Mouse (Mus musculus) stomach, postnatal 0 days (tissue): ENCODE data around the gene Ldlrap1. TPM values are rescaled to one million over a fixed set of nuclear protein-coding genes. Genes with fewer than 3 reads are reported as not detected.

Experiments
- ATAC-seq: fragments of 200-750 bp; cut with Nextera tagmentation; 2 replicates; pipeline ENCODE4 v1.8.0; 2017; ENCODE audit not compliant: low FRiP score, low TSS enrichment
- DNase-seq: peaks from one replicate; pipeline ENCODE4 v3.0.0-alpha.2; 2016; ENCODE audit warnings: low spot score
- H3K27ac ChIP-seq: fragments of 300-500 bp; sonication (generic); replicated peaks from 2 replicates; pipeline ENCODE4 v1.5.1; 2014; ENCODE audit warnings: mild to moderate bottlenecking, control low read depth
- H3K27me3 ChIP-seq: fragments of 300-500 bp; sonication (generic); 2 replicates; pipeline ENCODE4 v1.6.1; 2014; ENCODE audit warnings: low read length; ENCODE audit not compliant: control insufficient read depth, insufficient read depth
- H3K36me3 ChIP-seq: fragments of 300-500 bp; sonication (generic); 2 replicates; pipeline ENCODE4 v1.6.1; 2014; ENCODE audit warnings: low read length, mixed read lengths; ENCODE audit not compliant: control insufficient read depth, insufficient read depth
- H3K4me1 ChIP-seq: fragments of 300-500 bp; sonication (generic); replicated peaks from 2 replicates; pipeline ENCODE4 v1.6.1; 2014; ENCODE audit warnings: antibody characterized with exemption; ENCODE audit not compliant: control insufficient read depth, insufficient read depth
- H3K4me2 ChIP-seq: fragments of 300-500 bp; sonication (generic); replicated peaks from 2 replicates; pipeline ENCODE4 v1.6.1; 2014; ENCODE audit warnings: low read depth, mild to moderate bottlenecking, control low read depth, moderate library complexity
- H3K4me3 ChIP-seq: fragments of 300-500 bp; sonication (generic); 2 replicates; pipeline ENCODE4 v1.5.1; 2014; ENCODE audit warnings: low read depth, low read length, control low read depth
- H3K9ac ChIP-seq: fragments of 300-500 bp; sonication (generic); 2 replicates; pipeline ENCODE4 v1.6.1; 2014; ENCODE audit warnings: mild to moderate bottlenecking, low read length, control low read depth, mixed read lengths
- H3K9me3 ChIP-seq: fragments of 300-500 bp; sonication (generic); 2 replicates; pipeline ENCODE4 v1.6.1; 2016; ENCODE audit warnings: low read length; ENCODE audit not compliant: control insufficient read depth
- CTCF ChIP-seq: IDR thresholded peaks from 2 replicates; pipeline ENCODE4 v1.5.1; 2016; ENCODE audit warnings: antibody characterized with exemption, low read depth, mild to moderate bottlenecking, moderate library complexity
- EP300 ChIP-seq: optimal IDR thresholded peaks from 2 replicates; pipeline ENCODE3; 2016; ENCODE audit warnings: antibody characterized with exemption
- WGBS: fragments of 180-500 bp; shearing (Covaris S2); extraction: QIAGEN DNeasy Blood & Tissue Kit; methylation state at CpG from one replicate; pipeline ENCODE4 v1.1.7; 2014; 5-methylcytosine and 5-hydroxymethylcytosine counted together
- polyA plus RNA-seq: library from polyadenylated mRNA; unstranded; fragments of >200 nt; fragmentation: Nextera tagmentation; extraction: Ambion mirVana; gene quantifications from 2 replicates; pipeline ENCODE4 v1.2.1, GENCODE M21; 2015

Ldlrap1 gene
- polyA plus RNA-seq, 1 experiment from 2014 or later, result 18.8 TPM

DNA sequence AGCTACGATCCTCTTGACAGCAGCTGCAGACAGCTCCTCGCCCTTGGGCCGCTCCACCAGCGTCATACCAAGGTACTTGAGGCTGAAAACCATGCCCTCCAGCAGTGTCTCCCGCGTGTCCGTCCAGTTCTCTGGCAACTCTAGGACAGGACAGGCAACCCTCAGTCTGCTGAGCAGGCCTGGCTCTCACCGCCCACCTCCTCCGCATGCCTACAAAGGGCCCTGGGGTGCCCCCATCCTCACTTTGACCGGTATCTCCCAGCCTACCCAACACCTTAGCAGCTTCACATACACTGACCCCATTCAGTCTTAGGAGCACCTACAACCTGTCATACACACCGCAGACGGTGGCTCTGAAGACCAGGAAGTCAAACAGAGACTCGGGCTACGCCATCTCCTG lies 8.9 kb downstream of the Ldlrap1 start:
- no peak overlapping the region for H3K27ac ChIP-seq
- WGBS, result 93% methylated on average over 14 of the region's 14 CpGs
- no peak overlapping the region for H3K9ac ChIP-seq
- no peak for DNase-seq
- no peaks in the 10 kb centered on the region; the same call in 1 of the 2 replicates for H3K36me3 ChIP-seq
- H3K9me3 ChIP-seq, result no peaks in the 10 kb centered on the region
- no peak overlapping the region for H3K4me3 ChIP-seq
- TF ChIP-seq CTCF (no peak), EP300 (no peak)
- no peak for ATAC-seq
- no peak overlapping the region for H3K4me2 ChIP-seq
- no peaks in the 10 kb centered on the region for H3K27me3 ChIP-seq
- H3K4me1 ChIP-seq, result peaks cover 14% of the 10 kb centered on the region

GRCm38 (mm10) chr4:134758367-134758766 lies 9.5 kb downstream of the Ldlrap1 start:
- H3K4me1 ChIP-seq, result peaks cover 14% of the 10 kb centered on the region
- H3K27ac ChIP-seq, result no peak overlapping the region
- no peak overlapping the region for H3K9ac ChIP-seq
- DNase-seq (no peak), ATAC-seq (no peak)
- no peaks in the 10 kb centered on the region for H3K9me3 ChIP-seq
- TF ChIP-seq EP300 (no peak), CTCF (no peak)
- 81% methylated on average over 4 of the region's 4 CpGs for WGBS
- H3K4me2 ChIP-seq, result no peak overlapping the region
- peaks cover under 1% of the 10 kb centered on the region for H3K36me3 ChIP-seq
- H3K27me3 ChIP-seq, result no peaks in the 10 kb centered on the region
- no peak overlapping the region for H3K4me3 ChIP-seq

DNA sequence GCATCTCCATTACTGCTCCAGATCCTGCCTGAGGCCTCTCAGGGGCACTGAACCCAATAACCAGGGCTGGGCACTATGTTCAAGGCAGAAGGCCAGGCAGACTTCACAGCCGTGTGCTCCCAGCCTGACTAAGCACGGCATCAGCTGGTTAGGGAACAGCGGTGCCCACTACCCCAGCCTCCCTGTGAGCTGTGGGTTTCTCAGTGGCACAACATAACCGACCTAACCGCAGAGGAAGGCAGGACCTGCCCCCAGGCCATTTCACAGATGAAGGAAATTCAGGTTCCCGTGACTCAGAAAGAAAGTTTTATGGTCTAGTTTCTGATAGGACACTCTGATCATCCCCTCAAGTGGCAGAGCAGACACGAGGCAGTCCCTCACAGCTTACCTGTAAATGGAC lies 10.9 kb downstream of the Ldlrap1 start:
- H3K27ac ChIP-seq, result no peak overlapping the region
- H3K9ac ChIP-seq, result no peak overlapping the region
- TF ChIP-seq CTCF (no peak), EP300 (no peak)
- no peak overlapping the region for H3K4me3 ChIP-seq
- no peak for ATAC-seq
- DNase-seq, result no peak
- no peak overlapping the region for H3K4me2 ChIP-seq
- 76% methylated on average over 7 of the region's 7 CpGs for WGBS
- H3K36me3 ChIP-seq, result peaks cover 4% of the 10 kb centered on the region
- no peaks in the 10 kb centered on the region for H3K27me3 ChIP-seq
- H3K4me1 ChIP-seq, result peaks cover 9% of the 10 kb centered on the region
- no peaks in the 10 kb centered on the region for H3K9me3 ChIP-seq

GRCm38 (mm10) chr4:134754941-134755340 lies 12.9 kb downstream of the Ldlrap1 start:
- H3K27ac ChIP-seq, result no peak overlapping the region
- DNase-seq (no peak), ATAC-seq (no peak)
- H3K27me3 ChIP-seq, result no peaks in the 10 kb centered on the region
- 66% methylated on average over 13 of the region's 13 CpGs for WGBS
- no peaks in the 10 kb centered on the region for H3K9me3 ChIP-seq
- H3K4me1 ChIP-seq, result peaks cover 2% of the 10 kb centered on the region
- no peak overlapping the region for H3K4me2 ChIP-seq
- H3K9ac ChIP-seq, result no peak overlapping the region
- no peak overlapping the region for H3K4me3 ChIP-seq
- peaks cover 4% of the 10 kb centered on the region for H3K36me3 ChIP-seq
- TF ChIP-seq CTCF (no peak), EP300 (no peak)

GRCm38 (mm10) chr4:134754371-134754770 lies 13.5 kb downstream of the Ldlrap1 start:
- TF ChIP-seq CTCF, result no peak
- no peak for TF ChIP-seq EP300
- Histone ChIP-seq H3K27me3 (no peaks in the 10 kb centered on the region), H3K4me1 (no peaks in the 10 kb centered on the region; the same call in 1 of the 2 replicates), H3K9ac (no peak overlapping the region), H3K27ac (no peak overlapping the region), H3K36me3 (peaks cover 4% of the 10 kb centered on the region), H3K9me3 (no peaks in the 10 kb centered on the region), H3K4me3 (no peak overlapping the region), H3K4me2 (no peak overlapping the region)
- DNase-seq (no peak), ATAC-seq (no peak)
- 56% methylated on average over 10 of the region's 10 CpGs for WGBS

DNA sequence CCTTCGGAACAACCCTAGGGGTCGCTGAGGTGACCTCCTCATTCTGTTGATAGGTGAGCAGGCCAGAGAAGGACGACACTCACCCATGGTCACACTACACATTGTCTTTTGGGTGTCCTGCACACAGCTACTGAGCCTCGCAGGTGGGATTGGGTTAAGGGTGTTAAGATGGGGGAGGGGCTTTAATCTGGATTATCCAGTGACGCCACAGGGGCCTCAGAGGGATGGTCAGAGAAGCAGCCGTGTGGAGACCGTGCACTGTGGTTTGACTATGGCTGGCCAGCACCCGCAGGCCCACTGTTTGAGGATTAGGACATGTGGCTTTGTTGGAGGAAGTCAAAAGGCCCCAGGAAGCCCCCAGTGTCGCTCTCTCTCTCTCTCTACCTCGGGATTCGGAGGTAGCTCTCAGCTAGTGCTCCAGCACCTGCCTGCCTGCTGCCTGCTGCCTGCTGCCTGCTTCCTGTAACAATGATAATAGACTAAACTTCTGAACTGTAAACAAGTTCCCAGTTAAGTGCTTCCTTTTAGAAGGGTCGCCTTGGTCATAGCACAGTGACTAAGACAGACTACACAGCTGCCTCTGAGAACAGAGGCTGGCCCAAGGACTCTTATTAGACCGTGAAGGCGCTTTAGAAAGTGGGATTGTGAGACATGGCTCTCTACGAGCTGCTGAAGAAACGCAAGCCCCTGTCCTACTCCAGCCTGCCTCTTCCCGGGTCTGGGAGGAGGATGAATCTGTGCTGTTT lies 14.1 kb downstream of the Ldlrap1 start:
- H3K9ac ChIP-seq, result no peak overlapping the region; the same call in 1 of the 2 replicates
- H3K4me3 ChIP-seq, result no peak overlapping the region
- ATAC-seq, result 0 out of 2 replicates have a peak, but pooled peaks have one; percentile 28
- DNase-seq, result no peak
- no peaks in the 10 kb centered on the region; the same call in 1 of the 2 replicates for H3K4me1 ChIP-seq
- H3K36me3 ChIP-seq, result peaks cover 4% of the 10 kb centered on the region
- H3K4me2 ChIP-seq, result no peak overlapping the region
- TF ChIP-seq EP300 (no peak), CTCF (no peak)
- 52% methylated on average over 17 of the region's 17 CpGs for WGBS
- no peaks in the 10 kb centered on the region for H3K27me3 ChIP-seq
- H3K27ac ChIP-seq, result 0 out of 2 replicates have a peak overlapping the region, but pooled peaks have one; percentile 4
- H3K9me3 ChIP-seq, result no peaks in the 10 kb centered on the region
